Mouse (Mus musculus): ENCODE results near the gene Wdr83. TPM values are rescaled to one million over a fixed set of nuclear protein-coding genes. Genes with fewer than 3 reads are reported as not detected.

The Wdr83 gene
- total RNA-seq, 2 experiments from 2014 or later = 20.5 to 25.5 TPM

GRCm38 (mm10) chr8:85080214-85080531, 933 bp downstream of the Wdr83 start:
- DNase-seq = no peak

- DNase-seq = peak; percentile 79 to 85
Measured at GRCm38 (mm10) chr8:85076993-85077392, 4.1 kb downstream of the Wdr83 start.

- DNase-seq = peak; percentile 47 to 62
Measured at GRCm38 (mm10) chr8:85076001-85076400, 5.1 kb downstream of the Wdr83 start.

GRCm38 (mm10) chr8:85074617-85075016, 6.5 kb downstream of the Wdr83 start:
- no peak for DNase-seq

GRCm38 (mm10) chr8:85074167-85074566, 6.9 kb downstream of the Wdr83 start:
- DNase-seq = no peak

GRCm38 (mm10) chr8:85073041-85073612, 8.0 kb downstream of the Wdr83 start:
- DNase-seq = no peak

- DNase-seq = peak in 1 of 2 experiments; percentile 24
Measured at GRCm38 (mm10) chr8:85072364-85072929, 8.7 kb downstream of the Wdr83 start.

- DNase-seq = peak; percentile 93 to 94
Measured at GRCm38 (mm10) chr8:85071514-85072281, 9.4 kb downstream of the Wdr83 start, which contains the start of gene Dhps. TSS of gene Dhps (plus strand) at chr8:85071757.

- DNase-seq = no peak
Measured at GRCm38 (mm10) chr8:85071041-85071440, 10.1 kb downstream of the Wdr83 start.

GRCm38 (mm10) chr8:85067982-85068381, 13.1 kb downstream of the Wdr83 start, which contains the start of gene Gm5741:
TSS of gene Gm5741 (minus strand) at chr8:85067982.
- DNase-seq = no peak

GRCm38 (mm10) chr8:85067155-85067554, 14.0 kb downstream of the Wdr83 start:
- no peak for DNase-seq

GRCm38 (mm10) chr8:85065213-85065612, 15.9 kb downstream of the Wdr83 start:
- no peak for DNase-seq

GRCm38 (mm10) chr8:85062603-85063002, 18.5 kb downstream of the Wdr83 start:
- no peak for DNase-seq

GRCm38 (mm10) chr8:85059879-85060616, 21.1 kb downstream of the Wdr83 start, which contains the start of gene Fbxw9:
TSS of gene Fbxw9 (plus strand) at chr8:85060055.
- DNase-seq = peak; percentile 89 to 91

- peak in 1 of 2 experiments; percentile 36 for DNase-seq
Measured at GRCm38 (mm10) chr8:85057367-85057766, 23.7 kb downstream of the Wdr83 start.

GRCm38 (mm10) chr8:85043619-85044018, 37.5 kb downstream of the Wdr83 start:
- no peak for DNase-seq

- peak; percentile 64 to 70 for DNase-seq
Measured at GRCm38 (mm10) chr8:85037681-85038531, 43.2 kb downstream of the Wdr83 start.

GRCm38 (mm10) chr8:85037366-85037680, 43.8 kb downstream of the Wdr83 start:
- DNase-seq = no peak

GRCm38 (mm10) chr8:85036718-85037365, 44.3 kb downstream of the Wdr83 start, which contains the start of gene Tnpo2:
TSS of gene Tnpo2 (plus strand) at chr8:85036915.
- DNase-seq = peak; percentile 92 to 95

GRCm38 (mm10) chr8:85036381-85036717, 44.8 kb downstream of the Wdr83 start:
- DNase-seq = no peak

GRCm38 (mm10) chr8:85035728-85036310, 45.3 kb downstream of the Wdr83 start:
- DNase-seq = peak; percentile 31 to 35

Measured in adrenal gland, postnatal 36 days (tissue).